Mouse (Mus musculus): ENCODE results near the gene Ppp5c.

Gene Ppp5c

DNA sequence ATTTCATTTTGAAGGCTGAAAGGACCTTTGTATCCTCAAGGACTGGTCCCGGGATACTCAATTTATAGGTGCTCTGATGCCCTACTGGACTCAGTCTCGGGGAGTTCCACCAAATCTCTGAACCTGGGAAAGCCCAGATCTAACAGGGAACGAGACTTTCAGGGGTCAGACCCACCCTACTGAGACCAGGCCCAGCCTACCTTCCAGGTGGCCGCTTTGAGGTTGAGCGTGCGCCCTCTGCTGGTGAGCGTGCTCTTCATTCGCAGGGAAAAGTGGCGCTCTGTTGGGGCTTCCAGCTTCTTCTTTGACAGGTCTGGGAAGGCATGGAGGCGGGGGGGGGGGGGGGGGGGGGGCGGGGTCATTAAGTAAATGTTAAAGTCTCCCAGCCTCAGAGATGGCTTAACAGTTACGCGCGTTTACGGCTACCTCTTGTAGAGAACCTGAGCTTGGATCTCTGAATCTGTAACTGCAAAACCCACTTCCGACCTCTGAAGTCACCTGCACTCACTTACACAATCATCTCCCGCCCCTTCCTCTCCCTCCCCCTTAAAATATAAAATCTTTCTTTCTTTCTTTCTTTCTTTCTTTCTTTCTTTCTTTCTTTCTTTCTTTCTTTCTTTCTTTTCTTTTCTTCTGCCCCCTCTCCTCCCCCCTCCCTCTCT lies 23.3 kb upstream of the Ppp5c start:
- DNase-seq = peak; percentile 68 to 77

DNA sequence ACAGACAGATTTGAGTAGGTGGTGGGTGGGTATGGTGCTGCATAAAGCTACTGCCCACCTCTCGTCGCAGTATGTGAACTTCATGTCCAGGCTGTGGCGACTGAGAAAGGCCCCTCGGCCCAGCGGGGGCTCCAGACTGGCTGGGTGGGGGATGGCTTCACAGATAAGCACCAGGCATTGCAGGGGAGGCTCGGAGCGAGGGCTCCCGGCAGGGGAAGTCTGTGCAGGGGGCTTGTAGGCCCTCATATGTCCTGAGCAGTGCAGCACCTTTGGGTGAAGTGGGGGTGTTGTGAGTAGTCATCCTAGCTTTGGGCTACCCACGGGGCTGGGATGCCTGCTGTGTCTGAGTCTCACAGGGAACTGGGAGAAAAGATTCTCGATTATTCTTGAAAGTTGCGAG lies 22.8 kb upstream of the Ppp5c start:
- no peak for DNase-seq

DNA sequence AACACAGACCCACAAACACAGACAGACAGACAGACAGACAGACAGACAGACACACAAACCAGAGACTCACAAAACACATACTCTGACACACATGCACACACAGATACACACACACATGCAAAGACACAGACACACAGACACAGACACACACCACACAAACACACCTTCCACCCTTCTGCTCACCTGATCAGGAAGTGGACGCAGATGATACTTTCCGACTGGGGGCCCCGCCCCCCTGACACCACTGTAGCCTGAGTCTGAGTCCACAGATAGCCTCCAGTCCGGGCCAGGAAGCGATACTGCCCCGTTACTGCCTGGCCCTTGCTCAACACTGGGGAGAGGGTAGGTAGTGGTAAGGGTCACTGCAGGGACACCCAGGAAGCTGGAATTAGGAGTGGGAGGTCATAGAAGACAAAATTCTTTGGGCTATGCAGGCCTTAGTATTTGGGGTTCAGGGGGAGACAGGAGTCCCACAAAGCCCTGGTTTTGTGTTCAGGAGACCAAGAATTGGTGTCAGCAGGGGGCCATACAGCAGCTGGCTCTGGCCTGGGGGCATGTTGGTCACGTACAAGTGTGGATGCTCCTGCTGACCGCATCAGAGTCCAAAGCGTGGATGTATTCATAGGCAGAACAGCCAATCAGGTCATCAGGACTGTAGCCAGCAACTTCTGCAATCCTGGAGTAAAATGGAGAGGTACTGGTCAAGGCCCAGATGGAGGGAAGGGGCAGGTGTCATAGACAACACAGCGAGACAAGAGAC lies 20.9 kb upstream of the Ppp5c start:
- DNase-seq = no peak

DNA sequence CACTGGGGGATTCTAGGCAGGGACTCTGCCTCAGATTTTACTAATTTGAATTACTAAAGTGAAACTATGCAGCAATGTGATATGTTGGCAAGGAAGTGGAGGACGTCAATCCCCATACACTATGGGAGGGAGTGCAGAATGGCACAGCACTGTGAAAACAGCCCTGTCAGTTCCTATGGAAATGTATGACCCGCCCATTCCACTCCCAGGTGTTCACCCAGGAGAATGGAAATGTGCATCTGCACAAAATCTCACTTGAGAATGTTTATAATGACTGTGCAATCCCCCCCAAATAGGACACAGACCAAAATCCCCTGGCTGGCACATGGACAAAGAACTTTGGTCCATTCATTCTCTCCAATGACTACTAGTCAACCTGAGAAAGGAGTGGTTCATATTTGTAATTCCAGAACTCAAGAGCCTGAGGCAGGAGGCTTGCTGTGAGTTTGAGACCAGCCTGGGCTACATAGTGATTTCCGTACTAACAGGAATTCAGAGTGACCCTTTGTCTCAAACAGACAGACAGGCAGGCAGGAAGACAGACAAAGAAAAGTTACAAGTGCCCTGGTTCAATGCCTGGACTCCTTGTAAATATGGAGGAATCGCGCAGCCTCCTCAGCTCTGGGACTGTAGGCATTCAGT lies 19.4 kb upstream of the Ppp5c start:
- no peak for DNase-seq

DNA sequence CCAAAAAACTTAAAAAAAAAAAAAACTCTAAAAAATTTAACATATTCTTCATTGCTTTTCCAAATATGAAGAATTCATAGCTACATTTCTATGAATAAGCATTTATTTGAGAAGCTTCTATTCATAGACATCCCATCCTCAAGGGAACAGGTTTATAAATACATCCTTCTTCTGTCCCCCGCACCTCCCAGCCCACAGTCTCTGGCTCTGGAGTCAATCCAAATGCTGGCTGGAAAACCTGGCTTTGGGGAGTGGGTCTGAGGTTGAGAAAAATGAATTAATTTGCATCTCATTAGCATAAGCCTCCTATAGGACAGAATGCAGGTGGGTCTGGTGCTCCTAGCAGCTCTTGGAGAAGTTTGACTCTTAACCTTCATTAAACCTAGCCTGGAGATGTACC lies 18.0 kb upstream of the Ppp5c start:
- no peak for DNase-seq

DNA sequence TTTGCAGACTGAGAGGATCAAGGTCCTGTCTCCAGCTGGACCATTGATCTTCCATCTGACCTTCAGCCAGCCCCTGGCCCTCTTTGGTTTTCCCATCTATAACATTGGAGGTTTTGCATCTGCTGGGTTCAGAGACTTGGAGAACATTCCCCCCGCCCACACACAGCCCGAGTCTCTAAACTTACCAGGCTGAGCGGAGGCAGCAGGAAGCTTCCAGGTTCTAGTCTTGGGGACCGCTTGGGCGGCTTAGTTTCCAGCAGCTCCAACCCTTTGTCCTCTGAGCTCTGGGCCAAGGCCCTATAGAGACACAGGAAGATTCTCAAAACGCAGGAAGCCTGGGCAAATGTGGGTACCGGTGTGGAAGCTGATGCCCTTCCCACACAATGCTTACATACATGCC lies 11.6 kb upstream of the Ppp5c start:
- no peak for DNase-seq

DNA sequence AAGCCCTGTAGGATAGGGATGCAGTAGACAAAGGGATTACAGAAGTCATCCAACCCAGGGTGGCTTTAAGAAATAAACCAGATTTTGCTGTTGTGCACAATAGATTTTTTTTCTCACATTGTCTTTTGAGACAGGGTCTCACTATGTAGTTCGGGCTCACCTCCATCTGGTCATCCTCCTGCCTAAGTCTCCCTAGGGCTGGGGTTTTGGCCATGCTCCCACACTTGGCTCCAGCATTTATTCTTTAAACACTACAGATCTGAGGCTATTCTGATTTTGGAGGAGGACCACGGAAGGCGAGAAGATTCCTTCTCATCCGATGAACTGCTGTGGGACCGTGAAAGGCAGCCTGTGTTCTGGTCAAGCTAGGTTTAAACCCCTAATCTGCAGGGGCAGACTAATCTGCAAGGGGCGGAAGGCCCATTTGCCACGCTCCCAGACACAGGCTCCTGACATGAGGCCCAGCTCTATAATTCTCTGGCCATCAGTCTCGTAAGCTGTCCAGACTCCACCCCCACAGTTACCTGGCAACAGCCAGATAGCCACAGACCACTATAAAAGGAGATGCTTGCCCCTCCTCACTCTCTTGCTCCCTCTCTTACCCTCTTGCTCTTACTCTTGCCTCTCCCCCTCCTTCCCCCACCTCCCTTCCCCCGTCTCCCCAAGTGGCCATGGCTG lies 10.4 kb upstream of the Ppp5c start:
- no peak for DNase-seq

DNA sequence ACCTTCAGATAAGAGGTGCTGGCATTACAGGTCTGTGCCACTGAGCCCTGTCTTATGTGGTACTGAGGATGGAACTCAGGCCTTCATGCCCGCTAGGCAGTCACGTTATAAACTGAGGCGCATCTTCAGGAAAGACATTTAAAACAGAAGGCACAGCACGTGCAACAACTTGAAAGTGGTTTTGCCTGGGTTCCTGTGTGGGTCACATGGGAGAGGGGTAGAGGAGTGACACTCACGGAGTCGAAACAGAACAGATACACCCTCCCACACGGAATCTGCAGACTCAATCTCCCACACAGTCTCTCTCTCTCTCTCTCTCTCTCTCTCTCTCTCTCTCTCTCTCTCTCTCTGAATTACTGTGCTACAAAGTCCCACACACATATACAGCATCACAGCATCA lies 2.5 kb upstream of the Ppp5c start:
- no peak for DNase-seq

DNA sequence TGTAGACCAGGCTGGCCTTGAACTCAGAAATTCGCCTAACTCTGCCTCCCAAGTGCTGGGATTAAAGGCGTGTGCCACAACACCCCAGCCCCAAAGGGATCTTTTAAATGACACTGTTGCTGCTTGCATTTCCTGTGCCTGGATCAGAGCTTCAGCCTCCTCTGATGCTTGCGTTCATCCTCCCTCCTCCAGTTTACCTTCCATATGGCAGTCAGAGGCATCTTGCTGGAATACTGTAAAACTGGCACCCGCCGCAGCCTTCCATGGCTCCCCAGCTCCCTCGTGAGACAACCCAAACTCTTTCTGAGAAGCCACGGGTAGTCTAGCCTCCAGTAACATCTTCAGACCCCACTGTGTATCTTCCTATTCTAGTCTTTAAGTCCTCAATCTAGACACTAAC lies 1.2 kb upstream of the Ppp5c start:
- DNase-seq = no peak

DNA sequence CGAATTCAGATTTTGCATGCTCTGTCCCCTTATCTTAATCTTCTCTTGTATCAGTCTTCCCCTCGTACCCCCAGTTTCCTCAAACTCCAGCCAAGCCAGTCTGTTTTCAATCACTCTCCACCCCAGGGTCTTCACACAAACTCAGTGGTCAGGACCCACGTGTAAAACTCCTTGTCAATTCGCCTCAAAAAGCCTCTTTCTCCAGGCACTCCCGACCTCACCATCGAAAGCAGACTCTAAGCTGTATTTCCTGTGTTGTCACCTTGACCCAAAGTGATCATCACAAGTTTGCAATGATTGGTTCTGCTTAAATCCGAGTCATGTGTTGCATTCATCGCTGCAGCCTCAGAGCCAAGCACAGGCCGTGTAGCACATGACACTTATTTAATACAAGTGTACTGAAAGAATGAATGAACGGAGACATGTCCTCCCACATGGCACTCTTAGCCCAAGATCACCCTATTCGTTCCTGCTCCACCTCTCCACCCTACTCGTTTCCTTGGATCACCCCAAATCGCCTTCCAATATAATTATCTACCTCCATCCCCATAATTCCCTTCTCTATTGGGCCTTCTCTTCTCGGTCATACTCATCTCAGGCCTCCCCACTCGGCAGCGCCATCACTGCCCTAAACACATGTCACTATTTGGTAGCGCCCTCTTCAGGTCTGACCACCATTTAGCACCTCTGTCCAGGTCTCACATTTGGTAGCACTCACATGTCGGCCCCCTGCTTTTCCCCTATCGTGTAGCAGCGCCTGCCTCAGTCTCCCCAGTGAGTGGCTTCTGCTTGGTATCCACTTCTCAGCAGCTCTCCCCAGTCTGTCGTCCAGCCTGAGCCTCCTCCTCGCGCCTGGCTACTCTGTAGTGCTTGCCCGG lies 775 bp downstream of the Ppp5c start:
- peak; percentile 63 to 70 for DNase-seq

DNA sequence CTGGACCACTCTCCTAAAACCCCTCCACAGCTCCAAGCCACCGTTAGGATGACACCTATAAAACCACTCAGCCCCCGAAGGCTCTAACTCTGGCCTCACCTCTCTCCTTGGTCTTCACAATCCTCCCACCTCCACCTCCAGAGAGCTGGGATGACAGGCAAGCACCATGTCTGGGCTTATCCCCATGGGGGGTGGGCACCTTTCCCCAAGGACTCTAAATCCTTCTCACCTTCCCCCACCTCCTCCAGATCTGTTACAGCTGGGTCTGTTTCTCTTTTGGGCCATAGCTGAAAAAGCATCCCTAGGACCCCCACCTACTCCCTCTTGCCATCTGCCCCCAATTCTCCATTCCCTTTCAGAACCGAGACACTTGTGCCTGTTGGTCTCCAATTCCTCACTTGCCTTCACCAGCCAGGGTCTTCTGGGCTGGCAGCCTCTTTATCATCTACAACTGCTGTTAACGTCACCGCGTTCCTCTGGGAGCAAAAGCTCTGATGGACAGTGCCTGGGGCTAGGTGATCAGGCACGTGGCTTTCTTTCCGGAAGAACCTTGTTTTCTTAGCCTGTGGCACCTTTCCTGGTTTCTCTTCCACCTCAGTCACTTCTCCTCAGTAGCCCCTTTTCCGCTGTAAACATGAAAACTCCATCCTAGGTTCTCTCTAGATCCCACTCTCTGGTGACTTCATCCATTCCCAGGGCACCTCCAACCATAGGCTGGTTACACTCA lies 1.7 kb downstream of the Ppp5c start:
- no peak for DNase-seq

DNA sequence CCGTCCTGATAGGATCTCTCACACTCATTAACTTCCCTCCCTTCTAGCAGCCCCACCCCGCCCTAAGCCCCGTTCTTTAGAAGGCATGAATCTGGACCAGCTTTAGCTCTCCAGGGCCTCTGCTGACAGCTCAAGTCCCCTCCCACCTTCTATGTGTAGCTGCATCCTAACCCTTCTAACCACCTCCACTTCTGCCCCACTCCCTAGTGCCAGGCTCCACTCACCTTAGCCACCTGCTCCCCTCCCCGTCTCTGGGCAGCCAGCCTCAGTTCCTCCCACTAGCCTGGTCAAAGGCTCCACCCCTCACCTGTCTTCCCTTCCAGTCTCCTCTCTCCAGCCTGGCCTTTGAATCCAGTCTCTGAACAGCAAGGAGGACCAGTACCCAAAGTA lies 2.2 kb downstream of the Ppp5c start:
- peak in 1 of 2 experiments; percentile 39 for DNase-seq

DNA sequence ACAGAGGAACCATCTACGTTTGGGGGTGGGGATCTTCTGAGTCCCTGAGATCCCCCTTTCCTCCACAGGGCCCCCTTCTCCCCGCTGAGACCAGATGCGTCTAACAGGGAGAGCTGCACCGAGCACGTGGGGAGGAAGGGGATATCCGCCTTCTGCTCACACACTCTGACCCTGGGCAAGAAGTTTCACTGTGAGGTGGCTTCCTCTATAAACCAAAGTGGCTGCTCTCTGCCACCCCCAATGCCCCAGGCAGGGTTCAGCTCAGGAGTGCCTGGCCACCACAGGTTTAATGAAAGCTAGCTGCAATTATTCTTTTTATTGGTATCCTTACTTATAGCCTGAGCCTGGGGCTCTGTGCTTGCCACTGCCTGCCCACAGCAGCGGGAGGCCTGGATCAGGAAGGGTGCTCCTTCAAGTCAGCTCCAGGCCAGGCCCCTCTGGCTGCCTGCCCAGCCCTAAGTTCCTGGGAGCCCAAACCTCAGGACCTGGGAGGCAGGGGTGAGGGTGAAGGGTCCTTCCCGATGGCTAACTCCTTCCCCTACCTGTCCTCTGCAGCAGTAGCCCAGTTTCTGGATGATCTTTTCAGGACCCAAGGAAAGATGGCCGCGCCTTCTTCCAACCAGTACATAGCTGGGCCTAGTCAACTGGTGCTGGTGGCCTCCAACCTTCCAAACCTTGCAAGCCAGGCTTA lies 2.8 kb downstream of the Ppp5c start:
- peak; percentile 40 to 59 for DNase-seq

DNA sequence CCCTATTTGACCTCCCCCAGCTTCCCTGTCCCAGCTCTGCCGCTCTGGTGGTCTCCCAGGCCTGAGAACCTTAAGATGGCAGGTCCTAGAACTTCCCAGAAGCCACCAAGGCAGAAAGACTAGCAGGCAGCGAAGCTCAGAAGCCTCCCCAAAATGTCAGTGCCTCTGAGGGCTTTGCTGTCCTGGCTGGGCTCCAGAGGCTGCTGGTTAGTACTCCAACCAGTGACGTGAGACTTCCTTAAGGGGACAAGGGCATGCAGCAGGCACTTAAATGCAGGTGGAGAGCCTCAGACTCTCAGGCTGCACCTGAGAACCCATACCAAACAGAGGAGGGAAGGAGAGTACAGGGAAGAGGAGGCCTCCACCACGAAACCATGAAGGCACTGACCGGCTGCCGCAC lies 3.6 kb downstream of the Ppp5c start:
- peak; percentile 74 to 78 for DNase-seq

DNA sequence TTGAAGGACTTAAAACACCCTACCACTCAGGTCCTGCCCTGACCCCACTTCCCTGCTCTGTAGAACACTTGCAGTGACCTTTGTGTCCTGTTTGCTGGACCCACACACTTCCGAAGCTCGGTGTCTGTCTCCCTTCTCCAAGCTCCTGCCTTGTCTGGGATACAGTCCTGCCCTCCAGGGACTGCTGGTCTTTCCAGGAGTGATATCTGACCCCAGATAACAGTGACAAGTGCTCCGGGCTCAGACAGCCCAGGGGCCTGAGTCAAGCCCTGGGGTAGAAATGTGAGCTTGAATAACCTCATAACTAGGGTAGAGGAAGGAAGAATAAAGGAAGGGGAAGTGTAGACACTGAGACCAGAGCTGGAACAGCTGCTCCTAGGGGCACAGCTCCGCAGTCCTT lies 4.0 kb downstream of the Ppp5c start:
- no peak for DNase-seq

DNA sequence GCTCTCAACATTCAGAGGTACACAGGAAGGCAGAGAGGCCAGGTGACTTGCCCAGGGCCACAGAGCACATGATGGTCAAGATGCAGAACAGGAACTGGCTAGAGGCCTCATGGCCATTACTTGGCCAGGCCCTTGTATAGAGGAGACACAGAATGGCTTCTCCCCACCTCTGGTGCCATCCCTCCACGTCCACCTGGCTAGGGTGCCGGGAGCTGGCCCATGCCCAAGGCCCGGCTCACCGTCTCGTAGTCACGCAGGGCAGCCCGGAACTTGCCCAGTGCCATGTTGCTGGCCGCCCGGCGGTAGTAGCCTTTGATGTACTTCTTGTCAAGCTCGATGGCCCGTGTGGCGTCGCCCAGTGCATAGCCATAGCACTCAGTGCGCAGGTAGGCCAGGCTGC lies 5.5 kb downstream of the Ppp5c start:
- no peak for DNase-seq

DNA sequence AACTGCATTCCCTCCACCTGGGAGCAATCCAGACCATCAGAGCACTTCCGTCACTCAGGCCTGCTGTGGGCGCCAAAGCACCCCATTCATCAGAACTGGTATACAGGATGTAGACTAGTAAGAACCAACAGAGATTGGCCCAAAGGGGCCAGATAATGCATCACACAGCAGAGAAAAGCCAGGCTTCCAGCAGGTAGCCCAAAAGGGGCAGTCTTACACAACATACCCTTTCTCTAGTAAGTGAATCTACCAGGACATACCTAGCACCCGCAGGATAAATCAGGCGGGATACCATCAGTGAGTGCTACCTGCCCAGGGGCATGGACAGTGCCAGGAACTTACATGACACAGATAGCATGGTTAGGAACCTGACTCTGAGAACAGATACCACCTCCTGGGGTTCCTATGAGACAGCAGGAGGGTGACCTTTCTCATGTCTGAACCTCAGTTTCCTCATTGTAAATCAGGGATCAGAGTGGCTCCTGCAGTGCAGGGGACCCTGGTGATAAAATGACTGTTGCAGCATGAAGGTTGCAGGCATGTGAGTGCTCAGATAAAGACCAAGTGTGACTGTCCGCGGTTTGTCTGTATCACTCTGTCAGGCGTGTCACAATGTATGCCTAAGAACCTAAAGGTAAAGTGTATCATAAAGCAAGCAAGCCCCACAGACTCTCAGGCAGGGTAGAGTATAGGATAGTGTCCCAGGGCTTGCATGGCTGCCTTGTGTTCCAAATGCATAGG lies 8.1 kb downstream of the Ppp5c start:
- no peak for DNase-seq

DNA sequence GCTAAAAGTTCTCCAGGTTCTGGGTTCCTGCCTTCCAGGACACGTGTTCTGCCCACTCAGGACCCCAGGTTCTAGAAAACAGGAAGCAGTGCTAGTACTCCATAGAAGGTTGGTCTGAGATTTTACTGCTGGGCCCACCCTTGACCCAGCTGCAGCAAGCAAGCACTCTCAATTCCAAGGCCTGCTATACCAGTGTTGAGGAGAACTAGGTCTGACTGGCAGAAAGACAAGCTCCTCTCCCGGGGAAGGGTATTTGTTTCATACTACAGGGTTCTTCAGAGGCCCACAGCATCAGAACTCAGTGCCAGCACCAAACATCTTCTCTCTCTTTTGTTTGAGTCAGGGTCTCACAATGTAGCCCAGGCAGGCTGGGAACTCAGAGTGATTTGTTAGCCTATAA lies 9.8 kb downstream of the Ppp5c start:
- DNase-seq = no peak

DNA sequence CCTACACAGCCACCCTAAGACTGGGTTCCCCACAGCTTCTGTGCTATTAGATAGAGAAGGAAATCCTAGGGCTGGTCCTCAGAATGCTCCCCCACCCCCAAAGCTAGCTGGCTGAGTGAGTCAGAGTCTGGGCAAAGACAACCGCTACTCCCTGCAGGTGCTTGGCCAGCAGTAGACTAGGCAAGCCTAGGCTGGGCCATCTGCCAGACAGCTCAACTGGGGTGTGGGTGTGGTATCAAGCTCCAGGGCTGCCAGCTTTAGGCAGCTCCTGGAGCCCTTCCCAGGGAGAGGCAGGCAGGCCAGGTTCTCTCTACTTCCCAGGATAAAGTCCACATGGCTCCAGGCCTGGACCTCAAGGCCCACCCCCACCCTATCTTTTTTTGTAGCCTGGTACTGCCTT lies 10.7 kb downstream of the Ppp5c start:
- DNase-seq = peak; percentile 91 to 93

DNA sequence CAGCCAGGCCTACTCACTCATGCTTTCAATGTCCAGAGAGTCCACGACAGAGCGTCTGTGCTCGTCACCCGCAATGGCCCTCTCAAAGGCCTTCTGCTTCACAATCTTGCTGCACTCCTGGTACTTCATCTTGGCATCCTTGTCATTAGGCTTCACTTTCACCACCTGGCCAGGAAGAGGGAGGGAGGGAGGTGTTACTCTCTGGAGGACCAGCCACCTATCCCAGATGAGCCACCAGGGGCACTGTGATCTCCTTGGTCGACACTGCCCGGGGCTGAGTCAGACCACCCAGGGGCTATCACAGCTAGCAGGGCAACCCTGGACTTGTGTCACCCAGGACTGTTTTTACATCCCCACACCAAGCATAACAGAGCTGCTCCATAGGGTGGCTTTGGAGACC lies 12.3 kb downstream of the Ppp5c start:
- DNase-seq = no peak

Measured in lung, adult 18-20 months (tissue).